Mouse (Mus musculus) spleen, adult 2 months (tissue): ENCODE results near the gene Zfp324. TPM values are rescaled to one million over a fixed set of nuclear protein-coding genes. Genes with fewer than 3 reads are reported as not detected.
A peak's percentile ranks its signal among the peaks of the same experiment; 100 is the strongest.

Source experiments
- DNase-seq, 2 experiments: peaks; one replicate each; pipeline versions ENCODE4 v3.0.0 to v3.0.0-alpha.2; 2012 to 2021; ENCODE audit warnings: low spot score in 2 of 2, low read depth in 1 of 2
- H3K27ac ChIP-seq: fragments of 200-500 bp; 2 replicates; pipeline ENCODE4 v1.5.1; 2012; ENCODE audit warnings: low read length, inconsistent platforms; ENCODE audit not compliant: insufficient read depth
- H3K27me3 ChIP-seq: fragments of 200-500 bp; 2 replicates; pipeline ENCODE4 v1.6.1; 2012; ENCODE audit warnings: mild to moderate bottlenecking, moderate library complexity, low read length, inconsistent platforms; ENCODE audit not compliant: control insufficient read depth, insufficient read depth
- H3K36me3 ChIP-seq: fragments of 200-500 bp; 2 replicates; pipeline ENCODE4 v1.6.1; 2012; ENCODE audit warnings: mild to moderate bottlenecking, low read length, inconsistent platforms; ENCODE audit not compliant: control insufficient read depth, insufficient read depth
- H3K4me1 ChIP-seq: fragments of 200-500 bp; 2 replicates; pipeline ENCODE4 v1.6.1; 2011; ENCODE audit warnings: inconsistent platforms; ENCODE audit not compliant: control insufficient read depth, insufficient read depth, insufficient read length
- H3K4me3 ChIP-seq: fragments of 200-500 bp; 2 replicates; pipeline ENCODE4 v1.5.1; 2011; ENCODE audit warnings: mild to moderate bottlenecking, inconsistent platforms; ENCODE audit not compliant: insufficient read depth, insufficient read length; ENCODE audit errors: extremely low read depth
- CTCF ChIP-seq: fragments of 200-500 bp; IDR thresholded peaks from 2 replicates; pipeline ENCODE4 v1.5.1; 2011; ENCODE audit warnings: mild to moderate bottlenecking, inconsistent platforms; ENCODE audit not compliant: insufficient read depth, insufficient read length, insufficient replicate concordance; ENCODE audit errors: extremely low read depth
- POLR2A ChIP-seq: fragments of 200-500 bp; IDR thresholded peaks from 2 replicates; pipeline ENCODE4 v1.6.1; 2011; ENCODE audit warnings: low read depth, low read length, inconsistent platforms
- WGBS: fragments of 180-500 bp; shearing (Covaris S2); methylation state at CpG from one replicate; pipeline ENCODE4 v1.1.7; 2018; 5-methylcytosine and 5-hydroxymethylcytosine counted together
- polyA plus RNA-seq: library from polyadenylated mRNA; depleted of rRNA; stranded (reverse); fragments of >200 nt; gene quantifications from 2 replicates; pipeline ENCODE4 v1.2.3, GENCODE M21; 2012

The Zfp324 gene
- polyA plus RNA-seq, 1 experiment: 3.7 TPM

DNA sequence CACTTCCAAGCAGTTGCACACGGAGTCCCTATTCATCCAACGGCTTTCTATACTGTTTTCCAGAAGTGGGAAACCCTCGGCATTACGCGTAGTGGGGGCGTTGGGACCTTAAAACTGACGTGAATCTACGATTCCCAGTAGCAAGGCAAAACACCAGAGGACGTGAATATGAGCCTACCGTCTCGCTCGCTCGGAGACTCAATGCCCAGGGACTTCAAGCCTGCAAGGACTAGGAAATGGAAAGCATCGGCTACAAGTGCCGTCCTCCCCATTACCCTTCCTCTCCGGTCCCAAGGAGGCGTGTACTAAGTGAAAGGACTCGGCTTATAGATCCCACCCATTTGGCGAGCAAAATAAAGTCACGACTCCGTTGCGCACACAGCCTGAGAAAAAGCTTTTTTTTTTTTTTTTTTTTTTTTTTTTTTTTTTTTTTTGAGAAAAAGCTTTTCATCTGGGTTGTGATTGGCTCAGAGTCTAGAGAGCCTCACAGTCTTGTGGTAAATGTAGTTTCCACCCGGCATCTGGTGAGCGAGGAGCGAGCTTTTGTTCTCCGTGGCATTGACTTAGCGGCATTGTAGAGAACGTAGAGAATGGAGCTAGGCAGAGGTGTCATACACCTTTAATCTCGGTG is 4.0 kb upstream of the Zfp324 start:
- DNase-seq: peak; percentile 48 to 75
- under 1% methylated on average over 29 of the region's 29 CpGs for WGBS
- Histone ChIP-seq H3K36me3 (no peaks in the 10 kb centered on the region), H3K4me3 (peak overlapping the region; percentile 71), H3K4me1 (peaks cover 6% of the 10 kb centered on the region; the same call in 1 of the 2 replicates), H3K27me3 (no peaks in the 10 kb centered on the region), H3K27ac (peak overlapping the region; percentile 60)
- TF ChIP-seq POLR2A (peak; percentile 19), CTCF (no peak)

DNA sequence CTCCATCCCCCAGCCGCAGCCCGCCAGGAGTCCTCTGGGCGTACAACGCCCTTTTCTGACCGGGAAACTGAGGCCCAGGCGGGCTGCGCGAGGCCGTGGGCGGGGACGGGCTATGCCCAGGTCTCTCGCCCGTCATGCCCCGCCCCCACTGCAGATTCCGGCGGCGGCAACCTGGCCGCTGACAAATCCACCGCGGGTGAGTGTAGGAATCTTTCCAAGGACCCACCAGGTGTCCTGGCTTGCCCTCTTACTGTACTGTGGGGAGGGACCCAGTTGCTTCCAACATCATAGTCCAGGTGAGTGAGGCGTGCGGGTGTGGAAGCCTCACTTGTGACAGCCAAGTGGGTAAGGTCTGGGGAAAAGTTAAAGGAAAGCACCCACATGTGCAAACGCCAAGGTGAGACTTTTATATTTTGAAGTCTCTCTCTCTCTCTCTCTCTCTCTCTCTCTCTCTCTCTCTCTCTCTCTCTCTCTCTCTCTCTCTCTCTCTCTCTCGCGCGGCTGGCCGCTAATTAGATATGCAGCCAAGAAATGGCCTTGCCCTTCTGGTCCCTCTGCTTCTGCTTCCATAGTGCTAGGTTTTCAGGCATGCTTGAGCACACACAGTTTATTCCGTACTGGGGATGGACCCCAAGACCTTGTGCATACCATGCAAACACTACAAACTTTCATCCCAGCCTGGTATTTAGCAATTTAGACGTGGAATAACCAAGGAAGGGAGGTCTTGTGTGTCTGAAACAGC is 637 bp downstream of the Zfp324 start:
- 1% methylated on average over 29 of the region's 29 CpGs for WGBS
- H3K27ac ChIP-seq: peak overlapping the region; percentile 73
- TF ChIP-seq POLR2A (no peak), CTCF (no peak)
- H3K4me1 ChIP-seq: peaks cover 6% of the 10 kb centered on the region; the same call in 1 of the 2 replicates
- H3K36me3 ChIP-seq: peaks cover 19% of the 10 kb centered on the region
- peak in 1 of 2 experiments; percentile 64 for DNase-seq
- no peaks in the 10 kb centered on the region for H3K27me3 ChIP-seq
- H3K4me3 ChIP-seq: peak overlapping the region; percentile 79

DNA sequence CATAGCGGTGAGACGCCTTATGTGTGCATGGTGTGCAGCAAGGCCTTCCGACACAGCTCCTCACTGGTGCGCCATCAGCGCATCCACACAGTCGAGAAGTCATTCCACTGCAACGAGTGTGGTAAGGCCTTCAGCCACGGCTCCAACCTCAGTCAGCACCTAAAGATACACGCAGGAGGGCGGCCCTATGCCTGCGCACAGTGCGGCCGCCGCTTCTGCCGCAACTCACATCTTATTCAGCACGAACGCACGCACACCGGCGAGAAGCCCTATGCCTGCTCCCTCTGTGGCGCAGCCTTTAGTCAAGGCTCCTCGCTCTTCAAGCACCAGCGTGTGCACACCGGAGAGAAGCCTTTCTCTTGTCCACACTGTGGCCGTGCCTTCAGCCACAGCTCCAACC is 5.3 kb downstream of the Zfp324 start:
- 97% methylated on average over 25 of the region's 25 CpGs for WGBS
- DNase-seq: no peak
- Histone ChIP-seq H3K36me3 (peaks cover 20% of the 10 kb centered on the region), H3K27me3 (no peaks in the 10 kb centered on the region), H3K4me1 (peaks cover 3% of the 10 kb centered on the region; the same call in 1 of the 2 replicates), H3K27ac (no peak overlapping the region), H3K4me3 (no peak overlapping the region)
- no peak for TF ChIP-seq POLR2A
- no peak for TF ChIP-seq CTCF

DNA sequence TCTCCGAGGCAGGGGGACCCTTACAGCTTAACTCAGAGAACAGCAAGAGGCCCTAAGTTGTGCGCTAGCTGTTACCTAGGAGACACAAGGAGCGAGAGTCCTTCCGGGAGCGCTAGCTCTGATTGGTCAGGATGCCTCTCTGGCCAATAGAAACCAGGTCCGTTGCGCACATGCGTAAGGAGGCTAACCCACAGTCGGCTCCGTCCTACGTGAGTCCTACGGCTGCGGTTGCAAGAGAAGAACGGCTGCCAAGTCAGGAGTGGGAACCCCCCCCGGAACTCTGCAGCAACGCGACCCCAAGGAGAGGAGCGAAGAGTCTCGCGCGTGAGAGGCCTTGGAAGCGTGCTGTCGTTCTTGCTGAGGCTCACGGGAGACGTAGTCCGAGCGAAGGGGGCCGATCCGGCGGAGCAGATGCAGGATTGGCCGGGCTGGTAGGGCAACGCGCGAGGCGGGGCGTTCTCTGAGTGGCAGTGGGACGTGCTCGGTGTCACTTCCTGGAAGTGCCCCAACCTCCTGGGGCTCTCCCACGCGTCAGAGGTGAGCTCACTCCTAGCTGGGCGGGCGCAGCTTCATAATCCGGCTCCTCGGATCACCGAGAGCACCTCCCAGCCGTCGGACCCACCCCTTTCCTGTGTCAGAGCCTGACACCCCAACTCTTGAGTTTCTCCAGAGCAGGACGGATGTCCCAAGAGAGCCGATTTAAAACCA is 12.2 kb downstream of the Zfp324 start, which contains the start of gene Zfp446:
Gene Zfp446, plus strand, starts transcription at position 167 of the 708 bp plus-strand sequence.
- no peaks in the 10 kb centered on the region for H3K27me3 ChIP-seq
- TF ChIP-seq CTCF: no peak
- peak; percentile 79 for TF ChIP-seq POLR2A
- no peaks in the 10 kb centered on the region for H3K36me3 ChIP-seq
- peaks cover 5% of the 10 kb centered on the region; the same call in 1 of the 2 replicates for H3K4me1 ChIP-seq
- peak within 1 kb of the TSS; percentile 97 for H3K27ac ChIP-seq
- DNase-seq: peak; percentile 97 to 98
- H3K4me3 ChIP-seq: peak within 1 kb of the TSS; percentile 93
- under 1% methylated on average over 49 of the region's 49 CpGs for WGBS

DNA sequence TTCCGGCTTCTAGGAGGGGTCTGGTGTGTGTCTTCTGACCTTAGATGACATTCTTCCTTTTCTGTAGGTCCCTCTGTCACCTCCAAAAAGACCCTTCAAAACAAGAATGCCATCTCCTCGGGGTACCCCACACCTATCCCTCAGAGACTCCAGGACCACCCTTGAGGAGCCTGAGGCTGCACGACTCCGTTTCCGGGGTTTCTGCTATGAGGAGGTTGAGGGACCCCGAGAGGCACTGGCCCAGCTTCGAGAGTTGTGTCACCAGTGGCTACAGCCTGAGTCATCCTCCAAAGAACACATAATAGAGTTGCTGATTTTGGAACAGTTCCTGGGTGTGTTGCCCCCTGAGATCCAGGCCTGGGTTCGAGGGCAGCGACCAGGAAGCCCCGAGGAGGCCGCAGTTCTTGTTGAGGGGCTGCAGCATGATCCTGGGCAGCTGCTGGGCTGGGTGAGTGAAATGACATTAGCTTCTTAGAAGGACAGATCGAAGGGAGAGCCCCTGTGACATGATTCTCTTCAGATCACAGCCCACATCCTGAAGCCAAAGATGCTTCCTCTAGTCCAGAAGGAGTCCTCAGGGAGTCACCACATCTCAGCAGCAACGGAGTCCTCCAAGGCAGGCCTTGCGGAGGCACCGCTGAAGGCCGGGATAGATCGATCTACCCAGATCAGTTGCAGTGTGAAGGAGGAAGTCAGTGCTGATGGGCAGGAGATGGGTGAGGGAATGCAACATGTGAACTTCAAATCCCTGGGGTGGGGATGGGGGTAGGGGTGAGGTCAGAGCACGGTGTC is 13.5 kb downstream of the Zfp324 start:
- no peak overlapping the region for H3K27ac ChIP-seq
- H3K4me3 ChIP-seq: no peak overlapping the region
- no peaks in the 10 kb centered on the region for H3K27me3 ChIP-seq
- 70% methylated on average over 18 of the region's 18 CpGs for WGBS
- H3K4me1 ChIP-seq: peaks cover 5% of the 10 kb centered on the region; the same call in 1 of the 2 replicates
- no peak for TF ChIP-seq POLR2A
- TF ChIP-seq CTCF: no peak
- DNase-seq: no peak
- no peaks in the 10 kb centered on the region for H3K36me3 ChIP-seq

DNA sequence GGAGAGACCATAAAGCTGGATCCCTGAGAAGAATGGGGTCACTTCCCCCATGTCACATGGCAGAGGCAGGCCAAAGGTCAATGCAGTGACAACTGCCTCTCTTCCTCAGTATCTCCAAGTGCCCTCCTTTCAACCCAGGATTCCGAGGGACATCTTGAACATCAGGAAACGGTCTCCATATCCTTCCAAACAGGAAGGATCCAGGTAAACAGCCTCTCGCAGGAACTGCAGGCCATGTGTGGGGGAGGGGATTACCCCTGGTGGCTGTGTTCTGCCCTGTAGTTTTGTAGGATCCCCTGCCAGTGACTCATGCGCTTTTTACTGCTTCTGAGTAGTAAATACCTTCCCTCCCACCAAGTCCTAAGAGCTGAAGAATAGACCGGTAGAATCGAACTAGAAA is 14.1 kb downstream of the Zfp324 start:
- Histone ChIP-seq H3K4me3 (no peak overlapping the region), H3K4me1 (peaks cover 5% of the 10 kb centered on the region; the same call in 1 of the 2 replicates), H3K27me3 (no peaks in the 10 kb centered on the region), H3K36me3 (no peaks in the 10 kb centered on the region), H3K27ac (no peak overlapping the region)
- no peak for TF ChIP-seq POLR2A
- TF ChIP-seq CTCF: no peak
- 86% methylated on average over 6 of the region's 6 CpGs for WGBS
- no peak for DNase-seq
